Mouse (Mus musculus): ENCODE data around the gene 1810065E05Rik.

The 1810065E05Rik gene

DNA sequence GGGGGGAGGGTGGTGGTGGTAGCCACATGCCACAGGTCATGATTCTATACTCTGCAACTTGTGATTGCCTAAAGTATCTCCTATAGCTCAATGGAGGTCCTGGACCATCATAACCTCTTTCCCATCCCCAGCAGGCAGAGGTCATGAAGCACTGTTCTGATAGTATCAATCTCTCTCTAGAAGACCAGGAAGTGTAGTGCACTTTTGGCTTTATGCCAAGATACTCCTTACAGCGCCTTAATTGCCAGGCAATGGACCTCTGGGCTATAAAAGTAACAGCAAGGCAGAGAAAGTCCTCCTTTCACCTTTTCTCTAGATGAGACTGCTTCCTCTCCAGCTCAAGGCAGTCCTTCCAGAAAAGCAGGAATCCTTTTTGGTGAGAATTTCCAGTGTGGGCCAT lies at the start of gene 1810065E05Rik:
TSS of gene 1810065E05Rik (plus strand) at position 297 of the 400 bp plus-strand sequence.
- no peak for DNase-seq (ENCODE audit: extremely low spot score)

DNA sequence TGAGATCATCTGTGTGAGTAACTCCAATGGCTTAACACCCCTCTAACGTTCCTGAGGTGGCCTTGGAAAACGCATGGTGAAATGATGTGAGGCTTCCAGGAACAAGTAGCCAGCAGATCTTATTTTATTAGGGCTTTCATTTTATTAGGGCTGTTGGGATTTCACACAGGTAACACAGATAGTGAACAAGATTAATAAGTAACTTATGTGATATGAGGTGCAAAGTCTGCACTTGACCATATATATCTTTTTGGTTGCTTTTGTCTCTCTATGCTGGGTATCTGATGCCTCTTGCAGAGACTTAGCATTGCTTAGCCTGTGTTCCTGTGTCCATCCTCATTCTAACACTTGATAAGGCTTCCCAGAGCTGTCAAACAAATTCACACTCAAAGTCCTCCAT lies 43.6 kb upstream of the 1810065E05Rik start:
- DNase-seq (ENCODE audit: extremely low spot score), result no peak

DNA sequence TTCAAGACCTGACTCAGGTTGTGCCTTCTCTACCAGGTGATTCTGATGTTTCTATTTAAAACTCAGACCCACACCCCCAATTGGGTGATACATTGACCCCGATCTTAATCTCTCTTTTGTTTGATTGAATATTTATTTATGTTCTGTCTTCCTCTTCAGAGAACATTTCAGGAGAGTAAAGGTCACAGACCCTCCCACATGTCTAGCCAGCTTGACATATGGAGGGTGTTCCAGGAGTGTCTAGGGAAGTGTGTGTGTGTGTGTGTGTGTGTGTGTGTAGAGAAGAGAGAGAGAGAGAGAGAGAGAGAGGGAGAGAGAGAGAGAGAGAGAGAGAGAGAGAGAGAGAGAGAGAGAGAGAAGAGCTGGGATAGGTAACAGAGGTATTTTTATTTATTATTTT lies 43.2 kb upstream of the 1810065E05Rik start:
- DNase-seq (ENCODE audit: extremely low spot score), result no peak

DNA sequence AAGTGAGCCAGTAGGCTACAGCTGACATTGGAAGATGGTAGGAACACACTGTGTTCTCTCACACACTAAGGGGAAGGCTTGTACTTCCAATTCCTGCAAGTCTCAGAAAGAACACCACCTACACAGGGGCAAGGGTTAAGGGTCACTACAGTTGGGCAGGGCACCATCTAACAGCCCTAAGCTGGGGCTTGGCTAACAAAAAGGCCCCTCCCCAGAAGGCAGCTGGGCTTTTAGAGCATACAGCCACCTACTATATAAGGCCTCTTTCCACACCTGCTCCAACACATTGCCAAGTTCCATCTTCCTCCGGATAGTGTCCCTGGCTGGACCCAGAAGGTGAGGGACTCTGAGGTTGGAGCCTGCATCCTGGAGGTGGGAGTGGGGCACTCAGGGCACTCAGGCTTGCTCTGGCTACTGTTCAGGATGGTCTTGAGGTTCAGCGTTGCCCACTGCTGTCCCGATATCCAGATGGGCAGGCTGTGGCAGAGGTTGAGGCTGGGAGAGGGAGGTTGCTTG lies 42.1 kb upstream of the 1810065E05Rik start, which contains the start of gene Lypd8:
TSS of gene Lypd8 (plus strand) at position 281 of the 516 bp plus-strand sequence.
- DNase-seq (ENCODE audit: extremely low spot score), result no peak

DNA sequence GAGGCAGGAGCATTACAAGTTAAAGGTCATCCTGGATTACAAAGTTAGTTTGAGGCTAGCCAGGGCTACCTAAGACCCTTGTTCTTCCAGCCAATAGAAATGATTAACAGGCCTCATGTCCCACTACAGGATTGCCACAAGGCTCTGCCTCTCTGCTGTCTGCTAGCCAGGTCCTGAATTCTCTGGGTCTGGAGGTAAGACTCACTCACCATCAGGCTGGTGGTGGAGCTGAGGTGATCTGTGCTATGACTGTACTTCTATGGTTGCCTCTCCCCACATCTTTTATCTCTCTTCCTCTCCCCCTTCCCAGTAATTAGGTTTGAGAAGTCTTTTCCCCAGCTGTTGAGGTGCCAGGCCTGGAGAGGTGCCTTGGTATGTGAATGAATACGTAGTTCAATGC lies 41.4 kb upstream of the 1810065E05Rik start:
- no peak for DNase-seq (ENCODE audit: extremely low spot score)

DNA sequence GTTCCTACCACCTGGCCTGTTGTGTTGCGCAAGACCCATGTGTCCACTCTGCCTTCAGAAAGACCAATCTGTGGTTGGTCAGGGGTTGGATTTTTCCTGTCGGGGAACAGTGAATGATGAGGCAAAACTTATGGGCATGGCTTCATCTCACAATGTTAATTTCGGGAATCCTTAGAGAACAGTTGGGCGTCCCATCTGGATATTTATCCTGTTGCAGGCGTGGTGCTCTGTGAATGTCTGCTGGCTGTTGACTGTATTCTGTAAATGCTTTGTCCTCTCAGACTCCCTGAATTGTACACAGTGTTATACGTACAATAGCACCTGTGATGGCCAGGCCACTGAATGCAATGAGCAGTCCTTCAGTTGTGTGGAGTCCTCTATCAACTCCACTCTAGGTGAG lies 38.4 kb upstream of the 1810065E05Rik start:
- DNase-seq (ENCODE audit: extremely low spot score), result no peak

DNA sequence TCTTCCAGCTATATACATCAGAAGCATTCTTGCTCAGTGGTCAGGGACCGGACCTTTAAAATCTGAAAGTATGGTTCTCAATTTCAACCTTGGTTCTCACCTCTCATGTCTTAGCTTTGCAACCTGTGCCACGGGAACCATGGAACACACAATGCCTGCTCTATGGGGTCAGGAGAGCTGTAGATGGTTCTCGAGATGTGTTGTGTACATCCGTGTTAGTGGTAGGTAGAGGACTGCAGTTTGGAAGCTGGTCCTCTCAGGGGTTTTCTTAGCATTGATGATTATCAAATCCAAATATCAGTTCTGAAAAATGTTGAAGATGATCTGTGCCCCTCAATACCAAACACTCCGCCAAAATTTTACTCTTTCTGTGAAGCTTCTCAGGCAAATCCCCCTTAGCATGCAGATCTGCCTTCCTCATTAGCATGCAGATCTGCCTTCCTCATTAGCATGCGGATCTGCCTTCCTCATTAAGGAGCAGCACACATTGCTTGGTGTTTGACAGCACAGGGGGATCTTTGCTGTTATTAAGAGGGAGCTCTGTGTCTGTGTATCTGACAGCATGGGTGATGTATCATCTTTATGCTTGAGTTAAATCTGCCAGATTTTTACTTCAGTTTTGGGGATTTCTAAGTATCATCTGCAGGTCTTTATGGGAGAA lies 20.8 kb upstream of the 1810065E05Rik start:
- DNase-seq (ENCODE audit: extremely low spot score), result no peak

DNA sequence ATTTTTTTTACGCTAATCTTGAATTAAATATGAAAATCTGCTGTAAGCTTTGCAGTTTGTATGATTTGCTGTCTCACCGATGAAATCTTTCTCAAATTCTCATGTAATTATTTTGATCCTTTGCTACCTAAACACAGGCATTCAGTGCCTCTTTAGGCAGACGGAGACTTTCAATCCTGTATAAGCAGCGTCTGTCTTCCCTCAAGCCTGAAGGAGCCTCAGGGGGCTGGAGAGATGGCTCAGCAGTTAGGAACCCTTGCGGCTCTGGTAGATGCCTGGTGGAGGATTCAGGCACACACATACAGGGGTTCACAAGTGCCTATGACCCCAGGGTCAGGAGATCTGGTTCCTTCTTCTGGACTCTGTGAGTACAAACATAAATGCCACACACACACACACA lies 20.3 kb upstream of the 1810065E05Rik start:
- DNase-seq (ENCODE audit: extremely low spot score), result no peak

DNA sequence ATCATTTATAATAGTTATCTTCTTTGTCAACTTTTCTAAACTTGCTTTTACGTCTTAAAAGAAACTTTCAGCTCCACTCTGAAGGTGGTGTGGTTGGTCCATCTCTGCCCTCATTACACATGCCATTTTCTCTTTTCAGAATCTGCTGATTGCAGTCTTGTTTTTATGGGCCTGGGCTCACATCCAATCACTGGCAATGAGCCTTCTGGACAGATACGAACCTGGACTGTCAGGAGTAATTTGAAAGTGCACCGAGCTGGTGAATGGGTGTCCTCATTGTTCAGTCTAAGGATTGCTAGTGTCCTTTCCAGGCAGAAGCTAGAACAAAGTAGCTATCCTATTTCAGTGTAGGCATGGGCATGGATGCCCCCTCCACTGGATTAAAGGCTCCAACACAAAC lies 12.8 kb upstream of the 1810065E05Rik start:
- DNase-seq (ENCODE audit: extremely low spot score), result no peak

DNA sequence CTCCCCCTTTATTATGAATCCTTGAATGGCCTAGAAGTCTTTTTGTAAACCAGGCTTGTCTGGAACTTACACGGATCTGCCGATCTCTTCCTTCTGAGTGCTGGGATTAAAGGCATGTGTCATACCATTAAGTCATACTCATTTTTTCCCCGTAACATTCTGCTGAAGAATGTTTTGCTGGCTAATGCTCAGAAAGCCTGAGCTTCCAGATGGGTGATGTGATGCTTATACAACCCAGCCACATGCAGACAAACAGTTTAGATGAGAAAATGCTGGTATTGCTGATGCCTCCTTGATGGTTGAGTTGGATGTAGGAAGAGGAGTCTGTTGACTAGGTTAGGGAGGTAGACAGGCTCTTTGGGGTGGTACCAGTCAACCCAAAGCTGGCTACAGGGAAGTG lies 2.6 kb upstream of the 1810065E05Rik start:
- DNase-seq (ENCODE audit: extremely low spot score), result no peak

DNA sequence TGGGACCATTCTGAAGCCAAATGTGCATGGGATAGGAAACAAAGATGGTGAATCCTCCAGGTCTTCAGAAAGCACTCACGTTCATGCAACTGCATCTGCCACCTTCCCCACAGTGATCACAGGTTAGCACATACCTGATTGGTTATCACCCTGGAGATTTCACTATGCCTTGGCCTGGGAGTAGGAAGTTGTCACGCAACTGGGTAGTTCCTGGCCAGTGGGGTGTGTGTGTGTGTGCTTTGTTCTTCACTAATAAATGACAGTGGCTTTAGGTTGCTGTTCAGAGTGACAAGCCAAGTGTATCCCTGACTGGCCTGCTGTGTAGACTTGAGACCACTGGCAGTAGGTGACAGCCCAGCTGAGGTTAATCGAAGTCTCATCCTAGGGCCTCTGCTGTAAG lies 11.3 kb downstream of the 1810065E05Rik start, which contains the start of gene Gm12253:
TSS of gene Gm12253 (plus strand) at position 301 of the 400 bp plus-strand sequence.
- no peak for DNase-seq (ENCODE audit: extremely low spot score)

DNA sequence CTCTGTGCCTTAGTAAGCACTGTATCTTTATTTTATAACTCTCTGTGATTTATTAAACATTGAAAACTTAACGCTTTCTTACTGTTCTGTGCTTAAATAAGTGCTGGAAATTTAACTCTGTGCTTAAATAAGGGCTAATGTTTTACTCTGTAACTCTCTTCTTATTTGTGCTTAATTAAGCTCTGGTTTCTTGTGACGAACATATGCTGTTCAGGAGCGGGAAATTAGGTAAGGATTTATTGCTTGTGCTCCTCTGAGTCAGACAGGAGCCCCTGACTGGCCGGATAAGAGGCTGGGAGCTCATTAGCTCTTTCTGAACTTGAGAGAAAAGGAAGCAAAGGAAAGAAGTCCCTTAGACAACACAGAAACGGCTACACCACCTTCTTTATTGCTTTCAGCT lies 17.0 kb downstream of the 1810065E05Rik start:
- DNase-seq (ENCODE audit: extremely low spot score), result no peak

DNA sequence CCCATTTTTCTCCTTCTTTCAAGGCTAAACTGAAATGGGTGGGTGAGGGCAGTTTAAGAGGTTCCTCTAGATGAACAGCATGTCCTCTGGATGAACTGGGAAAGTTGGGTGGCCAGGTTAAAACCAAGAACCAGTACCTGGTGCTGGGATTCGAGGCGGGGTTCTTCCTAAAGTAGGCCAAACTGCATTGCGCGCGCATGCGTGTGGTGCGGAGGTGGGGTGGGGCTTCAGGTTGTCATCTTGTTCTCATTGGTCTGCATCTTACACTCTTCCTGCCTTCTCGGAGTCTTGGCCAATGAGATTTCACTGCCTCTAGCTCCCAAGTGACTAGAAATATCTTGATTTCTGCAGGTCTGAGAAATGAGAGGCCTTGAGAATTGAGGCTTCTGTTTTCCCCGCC lies 31.8 kb downstream of the 1810065E05Rik start, which contains the start of gene Lypd9:
TSS of gene Lypd9 (minus strand) at position 165 of the 400 bp plus-strand sequence.
- no peak for DNase-seq (ENCODE audit: extremely low spot score)

DNA sequence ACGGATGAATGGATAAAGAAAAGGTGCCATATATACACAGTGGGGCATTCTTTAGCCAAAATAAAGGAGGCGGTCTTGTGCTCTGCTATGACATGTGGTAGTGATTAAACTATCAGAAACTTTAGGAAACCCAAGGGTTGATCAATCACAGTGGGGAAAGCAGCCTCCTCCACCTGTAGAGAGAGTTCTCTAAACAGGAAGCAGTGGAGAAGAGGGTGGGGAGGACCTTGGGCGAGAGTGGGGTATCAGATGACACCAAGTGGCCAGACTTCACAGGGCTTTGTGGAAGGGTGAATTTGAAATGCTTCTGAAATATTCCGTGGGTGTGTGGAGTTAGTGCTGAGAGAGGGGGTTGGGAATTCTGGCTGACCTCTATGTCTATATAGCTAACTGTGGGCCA lies 32.7 kb downstream of the 1810065E05Rik start:
- DNase-seq (ENCODE audit: extremely low spot score), result peak; percentile 14

DNA sequence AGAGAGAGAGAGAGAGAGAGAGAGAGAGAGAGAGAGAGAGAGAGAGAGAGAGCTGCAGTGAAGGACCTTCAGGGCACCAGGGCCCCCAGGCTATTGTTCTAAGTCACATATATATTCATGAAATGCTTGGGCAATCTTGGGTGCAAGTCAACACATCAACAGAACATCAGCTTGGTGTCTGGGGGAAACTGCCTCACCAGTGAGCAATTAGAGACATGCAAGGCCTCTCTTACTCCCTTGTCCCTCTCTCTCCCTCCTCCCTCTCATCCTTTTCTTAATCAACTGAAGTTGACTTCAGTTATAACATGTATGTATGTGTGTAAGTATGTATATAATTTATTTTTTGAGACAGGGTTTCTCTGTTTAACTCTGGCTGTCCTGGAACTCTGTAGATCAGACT lies 41.3 kb downstream of the 1810065E05Rik start, which contains the start of gene Olfr30:
TSS of gene Olfr30 (minus strand) at position 101 of the 400 bp plus-strand sequence.
- no peak for DNase-seq (ENCODE audit: extremely low spot score)
